Mouse (Mus musculus): ENCODE results near the gene Prkag1.
"Not testable (repeated sequence)": the region's sequence is repeated elsewhere in the genome, so short reads cannot be mapped to it uniquely, and the experiment has no call there.

Gene Prkag1

GRCm38 (mm10) chr15:98820937-98821336 lies 10.4 kb downstream of the Prkag1 start:
- DNase-seq: no peak

- DNase-seq: no peak
Measured at GRCm38 (mm10) chr15:98818171-98818570, 13.2 kb downstream of the Prkag1 start.

GRCm38 (mm10) chr15:98812741-98813424 lies 18.4 kb downstream of the Prkag1 start:
- DNase-seq: no peak

- DNase-seq: not testable (repeated sequence)
Measured at GRCm38 (mm10) chr15:98810212-98810611, 21.1 kb downstream of the Prkag1 start.

GRCm38 (mm10) chr15:98809390-98809789 lies 21.9 kb downstream of the Prkag1 start, which contains the start of gene Ddn:
Ddn (minus strand) TSS chr15:98809490.
- no peak for DNase-seq

GRCm38 (mm10) chr15:98808651-98809134 lies 22.6 kb downstream of the Prkag1 start:
- DNase-seq: no peak

- DNase-seq: no peak
Measured at GRCm38 (mm10) chr15:98807895-98808650, 23.2 kb downstream of the Prkag1 start.

GRCm38 (mm10) chr15:98806809-98807770 lies 24.2 kb downstream of the Prkag1 start:
- DNase-seq: peak; percentile 40

- DNase-seq: no peak
Measured at GRCm38 (mm10) chr15:98806071-98806808, 25.1 kb downstream of the Prkag1 start.

GRCm38 (mm10) chr15:98805324-98806040 lies 25.8 kb downstream of the Prkag1 start:
- DNase-seq: peak; percentile 76

- DNase-seq: peak; percentile 91
Measured at GRCm38 (mm10) chr15:98804054-98804453, 27.3 kb downstream of the Prkag1 start.

- no peak for DNase-seq
Measured at GRCm38 (mm10) chr15:98802926-98803325, 28.4 kb downstream of the Prkag1 start.

- peak; percentile 87 for DNase-seq
Measured at GRCm38 (mm10) chr15:98799396-98799795, 31.9 kb downstream of the Prkag1 start.

GRCm38 (mm10) chr15:98798903-98799302 lies 32.4 kb downstream of the Prkag1 start:
- DNase-seq: no peak

- DNase-seq: no peak
Measured at GRCm38 (mm10) chr15:98797835-98798492, 33.4 kb downstream of the Prkag1 start.

- DNase-seq: no peak
Measured at GRCm38 (mm10) chr15:98796803-98797595, 34.3 kb downstream of the Prkag1 start.

- no peak for DNase-seq
Measured at GRCm38 (mm10) chr15:98793141-98793698, 38.1 kb downstream of the Prkag1 start.

- no peak for DNase-seq
Measured at GRCm38 (mm10) chr15:98792233-98793020, 38.9 kb downstream of the Prkag1 start.

GRCm38 (mm10) chr15:98791771-98792170 lies 39.5 kb downstream of the Prkag1 start:
- DNase-seq: no peak

All from kidney, adult 18-20 months (tissue).